8 mouse cellular contexts compared by ENCODE assay signal in the genomic region with DNA sequence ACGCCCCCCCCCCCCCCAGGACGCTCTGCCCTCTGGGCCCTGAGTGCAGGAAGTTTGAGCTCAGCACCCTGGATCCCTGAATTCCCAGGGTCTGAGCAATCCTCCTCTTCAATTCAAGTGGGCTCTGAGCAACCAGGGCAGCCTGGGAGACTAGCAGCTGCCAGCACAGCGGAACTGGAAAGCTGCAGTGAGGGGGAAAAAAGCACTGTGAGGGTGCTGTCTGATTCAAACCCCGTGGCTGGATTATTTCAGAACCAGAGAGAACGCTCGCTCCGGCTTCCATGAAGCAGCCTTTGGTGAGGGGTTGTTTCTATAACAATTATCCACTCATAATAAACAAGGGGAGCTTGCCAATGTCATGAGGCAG.
DNase-seq lines count a peak whose midpoint lies in the region; ATAC-seq and TF ChIP-seq lines count a peak whose summit lies in the region.
"Had no signal": no experiment of that assay in that cellular context is flagged by ENCODE, and none has a peak within 500 bp of the region (broad histone marks: within the 10 kb centered on the region; RNA-seq: fewer than 3 reads in every experiment).

No protein-coding gene starts in this region.

- peaks cover 15% of the 10 kb centered on the region for H3K4me1 ChIP-seq in intestine, embryonic 14.5 days (replicated peaks; ENCODE audit: control insufficient read depth, insufficient read depth, low read length)
- H3K4me1 ChIP-seq in intestine, postnatal 0 days (replicated peaks; ENCODE audit: control insufficient read depth, insufficient read depth, low read length), result no peaks in the 10 kb centered on the region
- peaks cover 14% of the 10 kb centered on the region for H3K4me1 ChIP-seq in intestine, embryonic 15.5 days (replicated peaks)
- peaks cover 24% of the 10 kb centered on the region for H3K4me1 ChIP-seq in stomach, embryonic 16.5 days (ENCODE audit: control insufficient read depth, insufficient read depth, low read length)

- TF ChIP-seq CTCF in intestine, postnatal 0 days (IDR thresholded peaks at IDR 0.05; ENCODE audit: low read depth), result no peak

- 29% methylated on average over 7 of the region's 7 CpGs for WGBS in intestine, embryonic 14.5 days
- 49% methylated on average over 7 of the region's 7 CpGs for WGBS in intestine, postnatal 0 days
- WGBS in intestine, embryonic 15.5 days, result 38% methylated on average over 7 of the region's 7 CpGs
- 29% methylated on average over 7 of the region's 7 CpGs for WGBS in stomach, embryonic 16.5 days

- no peak overlapping the region for H3K4me2 ChIP-seq in intestine, embryonic 14.5 days (ENCODE audit: low read length)
- no peak overlapping the region for H3K4me2 ChIP-seq in intestine, postnatal 0 days (replicated peaks; ENCODE audit: low read depth)
- H3K4me2 ChIP-seq in intestine, embryonic 15.5 days (replicated peaks), result no peak overlapping the region
- H3K4me2 ChIP-seq in stomach, embryonic 16.5 days (ENCODE audit: low read depth, low read length), result no peak overlapping the region

- H3K36me3 ChIP-seq in intestine, embryonic 14.5 days (ENCODE audit: control insufficient read depth, insufficient read depth, low read length), result no peaks in the 10 kb centered on the region
- H3K36me3 ChIP-seq in intestine, postnatal 0 days (ENCODE audit: control insufficient read depth, insufficient read depth), result no peaks in the 10 kb centered on the region
- no peaks in the 10 kb centered on the region for H3K36me3 ChIP-seq in intestine, embryonic 15.5 days
- no peaks in the 10 kb centered on the region for H3K36me3 ChIP-seq in stomach, embryonic 16.5 days (ENCODE audit: control insufficient read depth, insufficient read depth, low read length)

- no peaks in the 10 kb centered on the region for H3K9me3 ChIP-seq in intestine, embryonic 14.5 days (ENCODE audit: control insufficient read depth, low read length)
- H3K9me3 ChIP-seq in intestine, postnatal 0 days (ENCODE audit: control insufficient read depth), result no peaks in the 10 kb centered on the region
- H3K9me3 ChIP-seq in intestine, embryonic 15.5 days, result no peaks in the 10 kb centered on the region
- H3K9me3 ChIP-seq in stomach, embryonic 16.5 days (replicated peaks; ENCODE audit: control insufficient read depth, low read length), result no peaks in the 10 kb centered on the region

- H3K27ac ChIP-seq in intestine, embryonic 14.5 days (ENCODE audit: low read depth), result peak overlapping the region; percentile 22; the same call in 1 of the 2 replicates
- no peak overlapping the region for H3K27ac ChIP-seq in intestine, postnatal 0 days (ENCODE audit: low read depth, low read length)
- H3K27ac ChIP-seq in intestine, embryonic 15.5 days, result 0 out of 2 replicates have a peak overlapping the region, but pooled peaks have one; percentile 29
- H3K27ac ChIP-seq in stomach, embryonic 16.5 days (ENCODE audit: low read length), result no peak overlapping the region

- H3K27me3 ChIP-seq in intestine, embryonic 14.5 days (replicated peaks; ENCODE audit: control insufficient read depth, insufficient read depth, low read length), result no peaks in the 10 kb centered on the region
- no peaks in the 10 kb centered on the region for H3K27me3 ChIP-seq in intestine, postnatal 0 days (replicated peaks; ENCODE audit: control insufficient read depth, insufficient read depth, low read length)
- H3K27me3 ChIP-seq in intestine, embryonic 15.5 days (replicated peaks), result no peaks in the 10 kb centered on the region
- no peaks in the 10 kb centered on the region for H3K27me3 ChIP-seq in stomach, embryonic 16.5 days (ENCODE audit: control insufficient read depth, insufficient read depth, low read length)

- no peak overlapping the region for H3K4me3 ChIP-seq in intestine, embryonic 14.5 days (ENCODE audit: low read depth, low read length)
- H3K4me3 ChIP-seq in intestine, postnatal 0 days (ENCODE audit: low read depth, low read length), result no peak overlapping the region
- H3K4me3 ChIP-seq in intestine, embryonic 15.5 days (replicated peaks), result no peak overlapping the region
- H3K4me3 ChIP-seq in stomach, embryonic 16.5 days (replicated peaks; ENCODE audit: low read length), result no peak overlapping the region

- no peak for DNase-seq in intestine, embryonic 14.5 days (ENCODE audit: low spot score)
- DNase-seq in right cerebral cortex, adult 18-20 months, result peak; percentile 16
- no peak for DNase-seq in right cerebral cortex, postnatal 25 days
- DNase-seq in T-cell, adult 2 months (ENCODE audit: low spot score), result no peak
- DNase-seq: kidney, postnatal 10 days had no signal

- H3K9ac ChIP-seq in intestine, embryonic 14.5 days (ENCODE audit: low read length), result no peak overlapping the region
- H3K9ac ChIP-seq in intestine, postnatal 0 days (ENCODE audit: low read depth, low read length), result no peak overlapping the region
- no peak overlapping the region for H3K9ac ChIP-seq in intestine, embryonic 15.5 days
- peak overlapping the region; percentile 24; the same call in 1 of the 2 replicates for H3K9ac ChIP-seq in stomach, embryonic 16.5 days (ENCODE audit: low read length)

- no peak for ATAC-seq in intestine, embryonic 14.5 days (replicated peaks; ENCODE audit: low FRiP score, low TSS enrichment, low read depth)
- no peak for ATAC-seq in intestine, postnatal 0 days
- no peak for ATAC-seq in intestine, embryonic 15.5 days
- ATAC-seq in stomach, embryonic 16.5 days (ENCODE audit: insufficient read depth, low FRiP score), result no peak

Comparison
In these comparisons a context has a peak if more than half of its experiments do, and no peak if none do; other contexts are left out.
1. H3K27ac ChIP-seq: peak in intestine, embryonic 14.5 days (single experiment) and intestine, embryonic 15.5 days (single experiment); none in intestine, postnatal 0 days (single experiment) and stomach, embryonic 16.5 days (single experiment).